Mouse (Mus musculus): ENCODE data around the gene Tex28. TPM values are rescaled to one million over a fixed set of nuclear protein-coding genes. Genes with fewer than 3 reads are reported as not detected.

Gene Tex28
- total RNA-seq (2023), result not detected

GRCm38 (mm10) chrX:74167738-74168137 lies at the start of gene Tex28:
Gene Tex28 (minus strand): TSS chrX:74167838.

GRCm38 (mm10) chrX:74176959-74177358 lies 9.3 kb upstream of the Tex28 start, which contains the start of gene Tktl1:
Gene Tktl1 (plus strand): TSS chrX:74177259.

DNA sequence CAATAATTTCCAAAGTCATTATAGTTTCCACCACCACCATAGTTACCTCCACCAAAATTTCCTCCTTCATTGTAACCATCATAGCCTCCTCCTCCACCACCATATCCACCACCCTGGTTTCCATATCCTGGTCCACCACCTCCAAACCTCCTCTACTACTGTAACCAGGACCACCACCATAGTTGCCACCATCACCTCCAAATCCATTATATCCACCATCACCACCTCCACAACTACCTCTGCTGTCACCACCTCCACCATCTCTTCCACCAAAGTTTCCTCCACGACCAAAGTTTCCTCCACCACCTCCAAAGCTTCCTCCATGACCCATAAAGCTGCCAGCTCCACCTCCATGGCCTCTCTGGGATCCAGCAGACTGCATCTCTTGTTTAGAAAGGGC lies 32.4 kb downstream of the Tex28 start, which contains the start of gene Mecp2:
TSS of gene Mecp2 (minus strand) at position 101 of the 400 bp plus-strand sequence.

GRCm38 (mm10) chrX:74127164-74127563 lies 40.5 kb downstream of the Tex28 start, which contains the start of gene Opn1mw:
Gene Opn1mw (plus strand): TSS chrX:74127464.

Other genes starting within 250 kb of the Tex28 start
- gene Arhgap4, start 246.0 kb downstream of the Tex28 start, total RNA-seq (2023), result 100 to 1,000 TPM; 287 to 307 TPM
- gene Naa10, start 245.9 kb downstream of the Tex28 start, total RNA-seq (2023), result 10 to 100 TPM; 64.6 to 88.6 TPM
- gene Renbp, start 237.0 kb downstream of the Tex28 start, total RNA-seq (2023), result 1 to 10 TPM; 2.1 to 6.0 TPM
- gene Hcfc1, start 201.5 kb downstream of the Tex28 start, total RNA-seq (2023), result 100 to 1,000 TPM in 1 of 2 experiments, 10 to 100 TPM in 1; 96.1 to 110 TPM
- gene Irak1, start 143.9 kb downstream of the Tex28 start, total RNA-seq (2023), result 100 to 1,000 TPM; 128 to 146 TPM
- not detected for gene Opn1mw, start 40.4 kb downstream of the Tex28 start, total RNA-seq (2023)
- gene Mecp2, start 32.5 kb downstream of the Tex28 start, total RNA-seq (2023), result 10 to 100 TPM; 52.2 to 53.0 TPM
- gene Tktl1, start 9.4 kb upstream of the Tex28 start, total RNA-seq (2023), result 1 to 10 TPM in 1 of 2 experiments, under 1 TPM in 1; 0.30 to 2.2 TPM
- gene Flna, start 82.0 kb upstream of the Tex28 start, total RNA-seq (2023), result 100 to 1,000 TPM; 663 to 672 TPM
- 10 to 100 TPM; 64.3 to 65.0 TPM for gene Emd, start 86.8 kb upstream of the Tex28 start, total RNA-seq (2023)
- 100 to 1,000 TPM; 634 to 720 TPM for gene Rpl10, start 103.0 kb upstream of the Tex28 start, total RNA-seq (2023)
- 10 to 100 TPM; 64.9 to 73.4 TPM for gene Taz, start 114.1 kb upstream of the Tex28 start, total RNA-seq (2023)
- gene Dnase1l1, start 114.5 kb upstream of the Tex28 start, total RNA-seq (2023), result 10 to 100 TPM; 10.7 to 13.7 TPM
- 10 to 100 TPM; 89.1 to 92.3 TPM for gene Atp6ap1, start 129.3 kb upstream of the Tex28 start, total RNA-seq (2023)
- gene Gdi1, start 137.2 kb upstream of the Tex28 start, total RNA-seq (2023), result 100 to 1,000 TPM; 194 to 226 TPM
- 10 to 100 TPM; 56.6 to 62.8 TPM for gene Fam50a, start 145.2 kb upstream of the Tex28 start, total RNA-seq (2023)
- 10 to 100 TPM in 1 of 2 experiments, 1 to 10 TPM in 1; 9.4 to 12.8 TPM for gene Plxna3, start 161.2 kb upstream of the Tex28 start, total RNA-seq (2023)
- 10 to 100 TPM; 24.0 to 30.7 TPM for gene Lage3, start 185.8 kb upstream of the Tex28 start, total RNA-seq (2023)
- gene Ubl4a, start 205.4 kb upstream of the Tex28 start, total RNA-seq (2023), result 10 to 100 TPM; 29.1 to 33.7 TPM
- 10 to 100 TPM; 16.9 to 19.6 TPM for gene Slc10a3, start 205.5 kb upstream of the Tex28 start, total RNA-seq (2023)
- gene Fam3a, start 225.4 kb upstream of the Tex28 start, total RNA-seq (2023), result 10 to 100 TPM; 19.0 to 24.6 TPM
- gene Ikbkg, start 225.5 kb upstream of the Tex28 start, total RNA-seq (2023), result 10 to 100 TPM; 46.0 to 58.1 TPM

Measured in T-cell, adult 66 days (primary cell).